17 mouse cellular contexts compared by ENCODE assay signal in the genomic region with DNA sequence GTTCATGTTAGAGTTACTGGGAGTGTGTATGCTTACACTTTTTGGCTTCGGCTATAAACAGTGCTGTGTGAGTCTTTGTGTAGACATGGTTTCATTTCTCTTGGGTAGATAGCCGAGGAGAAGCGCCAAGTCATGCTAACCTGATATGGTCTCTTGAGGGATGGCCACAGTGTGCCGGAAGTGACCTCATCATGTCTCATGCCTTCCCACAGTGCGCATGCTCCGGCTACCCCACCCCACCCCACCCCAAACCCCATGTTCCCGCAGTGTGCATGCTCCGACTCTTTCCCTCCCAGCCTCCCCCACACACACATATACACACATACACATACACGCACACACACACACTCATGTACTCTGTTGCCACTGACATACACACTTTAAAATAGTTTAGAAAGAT.
DNase-seq lines count a peak whose midpoint lies in the region; ATAC-seq lines count a peak whose summit lies in the region.
"Had no signal": no experiment of that assay in that cellular context is flagged by ENCODE, and none has a peak within 500 bp of the region (broad histone marks: within the 10 kb centered on the region; RNA-seq: fewer than 3 reads in every experiment).

No protein-coding gene starts in this region.

- H3K4me2 ChIP-seq in heart, embryonic 13.5 days: no peak overlapping the region
- H3K4me2 ChIP-seq in liver, embryonic 11.5 days: peak overlapping the region; percentile 25; the same call in 1 of the 2 replicates
- H3K4me2 ChIP-seq: midbrain, embryonic 12.5 days had no signal

- H3K9me3 ChIP-seq in heart, embryonic 13.5 days: no peaks in the 10 kb centered on the region; the same call in 1 of the 2 replicates
- H3K9me3 ChIP-seq in liver, embryonic 11.5 days (ENCODE audit: control insufficient read depth, low read length): no peaks in the 10 kb centered on the region
- H3K9me3 ChIP-seq: midbrain, embryonic 12.5 days had no signal

- H3K36me3 ChIP-seq in heart, embryonic 13.5 days: no peaks in the 10 kb centered on the region
- no peaks in the 10 kb centered on the region for H3K36me3 ChIP-seq in liver, embryonic 11.5 days (ENCODE audit: control insufficient read depth, insufficient read depth, low read length)
- H3K36me3 ChIP-seq: midbrain, embryonic 12.5 days had no signal

- WGBS in heart, embryonic 13.5 days: 72% methylated on average over 9 of the region's 9 CpGs
- WGBS in liver, embryonic 11.5 days: 70% methylated on average over 9 of the region's 9 CpGs

- ATAC-seq in heart, embryonic 13.5 days (ENCODE audit: extremely low read depth, insufficient number of reproducible peaks, low FRiP score, low TSS enrichment): 0 out of 2 replicates have a peak, but pooled peaks have one; percentile 45
- peak; percentile 53 for ATAC-seq in liver, embryonic 11.5 days (replicated peaks; ENCODE audit: low FRiP score)
- 0 out of 2 replicates have a peak, but pooled peaks have one; percentile 11 for ATAC-seq in megakaryocyte-erythroid progenitor cell, adult 5-6 weeks (replicated peaks; ENCODE audit: low FRiP score, low TSS enrichment, poor library complexity, severe bottlenecking)
- ATAC-seq: forebrain, embryonic 16.5 days had no signal

- H3K27ac ChIP-seq in heart, embryonic 13.5 days (replicated peaks): no peak overlapping the region
- peak overlapping the region; percentile 86 for H3K27ac ChIP-seq in liver, embryonic 11.5 days (ENCODE audit: low read depth, low read length)
- H3K27ac ChIP-seq: gastrocnemius, adult 2 months; hindbrain, postnatal 0 days; midbrain, embryonic 12.5 days had no signal

- H3K9ac ChIP-seq in heart, embryonic 13.5 days: no peak overlapping the region
- H3K9ac ChIP-seq in liver, embryonic 11.5 days (ENCODE audit: low read depth, low read length): peak overlapping the region; percentile 31; the same call in 1 of the 2 replicates
- H3K9ac ChIP-seq: midbrain, embryonic 12.5 days had no signal

- peaks cover 21% of the 10 kb centered on the region for H3K27me3 ChIP-seq in heart, embryonic 13.5 days (replicated peaks)
- peaks cover 3% of the 10 kb centered on the region; the same call in 1 of the 2 replicates for H3K27me3 ChIP-seq in liver, embryonic 11.5 days (replicated peaks; ENCODE audit: control insufficient read depth, insufficient read depth, low read length)

- DNase-seq in heart, adult 9 months (ENCODE audit: low spot score in 2 of 2): no peak
- peak; percentile 89 for DNase-seq in MEL-GATA-1-ER (ENCODE audit: extremely low read depth, low read depth)
- no peak for DNase-seq in liver, embryonic 11.5 days (ENCODE audit: low spot score)
- DNase-seq in layer of hippocampus, adult 9-11 months: no peak
- DNase-seq in natural killer cell, adult 2 months (ENCODE audit: low spot score in 2 of 2): no peak
- DNase-seq in kidney, postnatal 4 days: no peak
- DNase-seq: cerebellum, adult 11-12 months; gastrocnemius, adult 2 months; heart, postnatal 36 days; kidney, adult 8-10 months; layer of hippocampus, postnatal 36 days; lung, postnatal 36 days had no signal

- peaks cover 50% of the 10 kb centered on the region for H3K4me1 ChIP-seq in heart, embryonic 13.5 days
- H3K4me1 ChIP-seq in liver, embryonic 11.5 days (replicated peaks; ENCODE audit: control insufficient read depth, insufficient read depth, low read length): peaks cover 33% of the 10 kb centered on the region

- H3K4me3 ChIP-seq in heart, embryonic 13.5 days: no peak overlapping the region
- no peak overlapping the region for H3K4me3 ChIP-seq in liver, embryonic 11.5 days (ENCODE audit: low read depth, low read length)
- H3K4me3 ChIP-seq: gastrocnemius, adult 2 months; midbrain, embryonic 12.5 days had no signal
